Mouse (Mus musculus) retina, postnatal 7 days (tissue): ENCODE measurements around the gene Elovl4.
A peak's percentile ranks its signal among the peaks of the same experiment; 100 is the strongest.

Source experiments
- DNase-seq: peaks from one replicate; pipeline ENCODE4 v3.0.0-alpha.2; 2012; ENCODE audit warnings: low read depth, low spot score

Elovl4 gene

GRCm38 (mm10) chr9:83805977-83806815 is at the start of gene Elovl4:
Elovl4 (minus strand) TSS chr9:83806277.
- DNase-seq, result peak; percentile 81

GRCm38 (mm10) chr9:83852464-83852863 is 46.4 kb upstream of the Elovl4 start:
- DNase-seq, result no peak

GRCm38 (mm10) chr9:83834748-83835313 is 28.8 kb upstream of the Elovl4 start:
- no peak for DNase-seq

DNA sequence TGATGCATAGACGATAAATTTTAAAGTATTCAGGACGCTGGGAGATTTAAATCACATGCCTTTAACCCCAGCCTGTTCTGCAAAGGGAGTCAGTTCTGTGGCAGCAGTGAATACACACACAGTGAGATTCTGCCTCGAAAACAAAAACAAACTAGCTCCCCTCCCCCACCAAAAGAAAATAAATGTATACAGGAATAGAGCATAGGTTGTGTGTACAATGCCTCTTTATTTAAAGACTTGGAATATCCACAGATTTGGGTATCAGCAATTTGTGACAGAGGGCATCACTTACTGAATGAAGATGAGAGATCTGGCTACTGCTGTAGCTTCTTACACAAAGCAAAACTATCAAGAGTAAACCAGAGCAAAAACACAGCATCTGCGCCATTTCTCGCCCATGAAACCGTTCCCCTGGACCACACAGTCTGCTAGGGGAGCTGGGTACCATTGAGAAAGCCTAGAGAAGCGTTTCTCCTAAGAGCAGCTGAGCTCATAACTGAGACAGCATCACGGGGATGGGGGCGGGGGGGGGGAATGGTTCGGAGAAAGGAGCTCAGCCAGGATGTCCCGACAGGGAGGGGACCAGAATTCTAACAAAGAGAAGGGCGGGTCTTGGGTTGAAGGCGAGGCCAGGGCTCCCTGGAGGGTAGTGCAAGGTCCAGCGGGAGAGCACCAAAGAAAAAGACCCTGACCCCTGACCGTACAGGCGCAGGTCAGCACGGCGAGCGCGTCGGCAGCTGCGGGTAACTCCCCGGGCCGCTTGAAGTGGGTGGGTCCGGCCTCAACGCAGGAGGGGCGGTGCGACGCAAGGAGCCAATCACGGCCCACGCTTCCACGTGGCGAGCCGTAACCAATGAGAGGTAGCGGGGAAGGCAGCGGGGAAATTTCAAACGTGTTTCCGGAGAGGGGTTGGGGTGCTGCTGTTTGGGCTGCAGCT is 28.0 kb upstream of the Elovl4 start, which contains the start of gene Ttk:
Gene Ttk, plus strand, starts transcription at position 879 of the 937 bp plus-strand sequence.
- peak; percentile 78 for DNase-seq

DNA sequence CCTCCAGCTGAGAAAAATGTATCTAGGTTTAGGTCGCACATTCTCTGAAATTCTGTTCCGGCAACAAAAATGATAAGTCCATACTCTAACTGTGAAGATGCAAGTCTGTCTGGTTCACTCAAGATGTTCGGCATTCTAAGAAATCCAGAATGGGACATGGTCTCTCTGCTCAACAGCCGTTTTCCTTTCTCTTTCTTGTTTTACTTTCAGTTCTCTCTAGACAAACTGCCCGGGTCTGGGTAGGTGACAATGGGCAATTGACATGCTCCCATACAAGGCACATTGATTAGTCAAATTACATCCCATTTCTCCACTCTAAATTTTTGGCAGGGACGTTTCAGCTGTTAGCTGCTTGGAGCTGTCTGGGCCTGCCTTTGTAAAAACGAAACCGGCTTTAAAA is 25.1 kb upstream of the Elovl4 start:
- no peak for DNase-seq

DNA sequence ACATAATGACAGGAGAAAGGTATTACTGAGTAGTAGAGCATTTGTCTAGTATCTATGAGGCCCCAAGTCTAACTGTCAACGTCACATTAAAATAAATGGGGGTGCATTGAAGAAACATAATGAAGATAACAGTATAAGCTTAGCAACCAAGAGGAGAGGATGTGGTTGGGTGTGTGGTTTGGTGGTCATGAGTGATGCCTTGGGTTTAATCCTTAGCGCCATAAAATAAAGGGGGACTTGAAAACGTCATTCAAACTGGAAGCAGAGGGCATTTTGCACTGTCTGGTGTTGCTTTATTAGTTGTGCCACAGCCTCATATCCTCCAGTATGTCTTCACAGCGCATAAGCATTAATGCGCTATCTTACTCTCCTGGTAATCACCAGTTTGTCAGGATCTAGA is 23.8 kb upstream of the Elovl4 start:
- no peak for DNase-seq

- DNase-seq, result no peak
These were observed 16.8 kb upstream of the Elovl4 start for GRCm38 (mm10) chr9:83822925-83823324.

DNA sequence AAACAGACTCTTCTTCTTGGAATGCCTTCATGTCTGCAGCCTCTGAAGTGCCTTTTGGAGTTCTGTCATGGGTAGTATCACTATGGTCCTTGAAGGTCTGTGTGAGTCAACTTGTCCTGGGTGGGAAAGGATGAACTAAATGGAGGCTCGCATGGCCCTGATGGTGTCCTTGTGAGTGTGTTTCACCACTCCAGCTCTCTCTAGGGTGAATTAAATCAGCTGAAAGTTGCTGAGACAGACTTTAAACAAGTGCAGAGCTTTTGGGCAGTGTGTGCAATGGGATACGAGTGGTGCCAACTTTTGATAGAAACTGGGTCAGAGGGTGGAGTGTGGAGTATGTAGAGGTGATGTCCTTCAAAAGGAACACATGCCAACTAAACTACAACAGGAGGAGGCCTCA is 14.9 kb upstream of the Elovl4 start:
- DNase-seq, result no peak

GRCm38 (mm10) chr9:83819188-83819587 is 13.1 kb upstream of the Elovl4 start:
- no peak for DNase-seq

DNA sequence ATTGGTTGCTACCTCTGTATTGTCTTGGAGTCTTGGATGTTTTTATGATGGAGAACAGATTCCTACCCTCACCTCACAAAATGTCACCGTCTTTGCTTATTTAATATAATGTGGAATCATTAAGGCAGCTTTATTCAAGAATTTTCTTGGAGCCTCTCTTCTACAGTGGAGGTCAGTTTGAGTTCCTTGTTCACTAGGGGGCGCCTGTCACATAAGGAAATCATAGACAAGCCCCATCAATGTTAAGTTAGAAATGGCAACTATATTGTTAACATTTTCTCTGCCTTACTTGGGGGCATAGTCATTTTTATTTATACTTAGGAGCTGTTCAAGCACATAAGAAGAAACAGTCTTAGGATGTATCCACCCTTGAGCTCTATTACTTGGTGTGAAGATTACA is 1.5 kb upstream of the Elovl4 start:
- DNase-seq, result peak; percentile 36

DNA sequence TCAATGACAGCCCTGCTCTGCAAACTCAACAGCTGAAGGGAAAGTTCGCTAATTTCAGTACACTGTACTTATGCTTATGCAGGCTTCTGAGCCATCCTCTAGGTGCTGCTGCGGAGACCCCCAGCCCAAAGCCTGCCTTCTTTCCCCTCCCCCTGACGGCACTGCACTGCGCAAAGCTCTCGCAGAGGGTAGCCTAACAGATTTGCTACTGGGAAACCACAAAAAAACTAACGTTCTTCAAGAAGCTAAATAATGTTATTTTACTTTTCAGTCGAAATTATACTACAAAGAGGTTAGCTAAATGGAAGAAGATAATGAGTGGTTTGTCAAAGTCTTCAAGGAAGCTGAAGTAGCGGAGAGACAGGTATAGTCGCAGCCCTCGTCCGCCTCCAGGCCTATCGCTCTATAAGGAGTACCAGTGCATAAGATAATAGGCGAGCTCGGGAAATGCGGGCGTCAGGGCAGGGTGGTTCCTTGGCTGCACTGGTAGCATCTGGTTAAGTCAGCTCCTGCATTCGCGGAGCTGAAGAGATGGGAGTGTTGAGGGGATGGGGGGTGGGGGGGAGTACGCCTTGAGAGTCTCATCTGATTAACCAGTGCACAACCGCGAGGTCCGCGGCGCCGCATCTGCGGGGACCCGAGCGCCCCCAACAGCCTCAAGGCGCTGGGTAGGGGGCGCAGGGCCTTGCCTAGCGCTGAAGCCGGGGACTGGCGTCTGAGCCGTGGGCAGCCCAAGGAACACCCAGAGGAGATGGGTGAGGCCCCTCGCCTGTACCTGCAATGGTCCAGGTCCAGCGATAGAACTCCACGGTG is 707 bp downstream of the Elovl4 start:
- peak; percentile 29 for DNase-seq

GRCm38 (mm10) chr9:83804341-83804740 is 1.7 kb downstream of the Elovl4 start:
- no peak for DNase-seq

GRCm38 (mm10) chr9:83797898-83798297 is 8.2 kb downstream of the Elovl4 start:
- no peak for DNase-seq

- no peak for DNase-seq
These were observed 9.2 kb downstream of the Elovl4 start for GRCm38 (mm10) chr9:83796875-83797274.

- DNase-seq, result no peak
These were observed 16.8 kb downstream of the Elovl4 start for GRCm38 (mm10) chr9:83789326-83789725.

DNA sequence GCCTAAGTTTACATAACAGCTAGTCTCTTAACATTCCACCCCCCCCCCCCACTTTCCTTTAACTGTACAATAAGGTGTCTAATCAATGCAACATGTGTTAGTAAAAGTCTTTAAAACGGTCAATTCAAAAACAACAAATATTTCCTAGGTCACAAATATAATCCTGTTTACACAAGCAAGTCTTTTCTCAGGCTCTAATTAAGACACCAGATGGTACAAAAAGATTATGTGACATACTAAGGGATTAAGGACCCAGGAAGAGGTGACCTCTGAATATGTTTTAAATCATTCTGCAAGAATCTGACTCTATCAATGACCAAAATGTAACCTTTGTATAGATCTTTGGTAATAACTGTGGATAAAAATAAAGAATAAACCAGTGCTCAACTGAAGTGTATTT is 20.6 kb downstream of the Elovl4 start:
- peak; percentile 54 for DNase-seq

- DNase-seq, result no peak
These were observed 27.6 kb downstream of the Elovl4 start for GRCm38 (mm10) chr9:83778317-83778960.

- peak; percentile 63 for DNase-seq
These were observed 44.8 kb downstream of the Elovl4 start for GRCm38 (mm10) chr9:83761318-83761717.

DNA sequence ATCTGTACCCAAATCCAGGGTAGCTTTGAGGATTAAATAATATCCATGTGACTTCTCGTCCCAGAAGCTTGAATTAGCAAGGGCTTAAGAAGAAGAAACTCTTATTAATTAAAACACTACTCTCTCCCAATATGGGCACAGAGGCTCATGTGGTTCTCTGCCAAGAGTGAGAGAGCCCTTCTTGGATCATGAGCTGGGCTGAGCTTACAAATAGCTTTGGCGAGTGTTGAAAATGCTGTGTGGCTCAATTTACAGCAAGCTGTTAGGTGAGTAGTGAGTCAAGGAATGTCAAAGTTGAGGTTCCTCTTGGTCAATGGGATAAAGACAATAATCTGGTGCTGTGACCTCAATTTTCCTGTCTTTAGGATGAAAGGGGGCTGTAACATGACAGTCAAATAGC is 74.2 kb downstream of the Elovl4 start:
- no peak for DNase-seq

GRCm38 (mm10) chr9:83730836-83731235 is 75.2 kb downstream of the Elovl4 start:
- DNase-seq, result no peak
